Mouse (Mus musculus) thymus, postnatal 0 days (tissue): Measurements from ENCODE around the gene Atxn3. TPM values are rescaled to one million over a fixed set of nuclear protein-coding genes. Genes with fewer than 3 reads are reported as not detected.
"Not testable (repeated sequence)": the region's sequence is repeated elsewhere in the genome, so short reads cannot be mapped to it uniquely, and the experiment has no call there.

Experiments used
- DNase-seq: peaks from one replicate; pipeline ENCODE4 v3.0.0-alpha.2; 2015; ENCODE audit warnings: low spot score
- polyA plus RNA-seq: library from polyadenylated mRNA; unstranded; fragments of >200 nt; fragmentation: Nextera tagmentation; extraction: Ambion mirVana; gene quantifications from 2 replicates; pipeline ENCODE4 v1.2.1, GENCODE M21; 2015

The Atxn3 gene
- polyA plus RNA-seq, 1 experiment from 2014 or later = 18.5 TPM

GRCm38 (mm10) chr12:101958960-101959780 lies 1.1 kb upstream of the Atxn3 start:
- not testable (repeated sequence) for DNase-seq

GRCm38 (mm10) chr12:101958556-101958955 lies 510 bp upstream of the Atxn3 start:
- no peak for DNase-seq

DNA sequence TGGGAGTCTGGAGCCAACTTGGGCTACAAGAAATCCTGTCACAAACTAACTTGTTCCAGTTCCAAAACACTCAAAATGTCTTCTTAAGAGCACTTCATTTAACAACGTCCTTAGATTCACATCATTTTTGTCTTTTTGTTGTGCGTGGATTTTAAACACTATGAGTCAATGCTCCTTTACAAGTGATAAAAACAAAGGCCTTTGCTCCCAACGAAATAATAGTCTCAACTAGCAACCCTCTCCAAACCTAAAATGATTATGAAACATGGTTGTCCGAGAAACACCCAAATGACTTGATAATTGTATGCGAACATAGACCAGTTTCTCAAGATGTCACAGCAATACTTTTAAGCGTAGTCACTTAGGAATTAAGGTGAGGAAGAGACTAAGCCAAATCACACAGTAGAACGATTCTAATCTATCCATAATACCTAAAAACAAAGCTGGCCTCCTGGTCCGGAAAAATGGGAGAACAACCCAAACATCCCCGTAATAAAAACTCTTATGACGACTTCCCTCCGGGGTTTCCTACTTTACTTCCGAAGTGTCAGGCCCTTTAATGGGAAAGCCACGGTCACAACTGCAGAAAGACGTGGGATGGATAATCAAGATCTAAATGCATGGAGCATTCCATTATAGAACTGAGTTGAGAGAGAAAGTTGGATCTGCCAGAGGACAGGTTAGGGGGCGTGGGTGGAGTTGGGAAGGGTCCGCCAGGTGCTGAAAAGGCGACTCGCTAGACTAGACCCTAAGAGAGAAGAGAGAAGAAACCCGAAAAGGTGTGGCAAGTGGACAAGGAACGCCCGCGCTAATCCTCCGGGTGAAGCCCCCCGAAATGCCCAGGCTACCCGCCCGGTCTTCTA lies 736 bp downstream of the Atxn3 start:
- peak; percentile 10 for DNase-seq

DNA sequence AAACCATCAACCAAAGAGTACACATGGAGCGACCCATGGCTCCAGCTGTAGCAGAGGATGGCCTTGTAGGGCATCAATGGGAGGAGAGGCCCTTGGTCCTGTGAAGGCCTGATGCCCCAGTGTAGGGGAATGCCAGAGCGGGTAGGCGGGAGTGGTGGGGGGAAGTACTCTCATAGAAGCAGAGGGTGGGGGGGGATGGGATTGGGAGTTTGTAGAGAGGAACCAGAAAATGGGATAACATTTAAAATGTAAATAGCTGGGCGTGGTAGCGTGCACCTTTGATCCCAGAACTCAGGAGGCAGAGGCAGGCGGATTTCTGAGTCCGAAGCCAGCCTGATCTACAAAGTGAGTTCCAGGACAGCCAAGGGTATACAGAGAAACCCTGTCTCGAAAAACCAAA lies 2.2 kb downstream of the Atxn3 start:
- not testable (repeated sequence) for DNase-seq

- DNase-seq = no peak
These were observed 9.2 kb downstream of the Atxn3 start for GRCm38 (mm10) chr12:101948801-101949200.

DNA sequence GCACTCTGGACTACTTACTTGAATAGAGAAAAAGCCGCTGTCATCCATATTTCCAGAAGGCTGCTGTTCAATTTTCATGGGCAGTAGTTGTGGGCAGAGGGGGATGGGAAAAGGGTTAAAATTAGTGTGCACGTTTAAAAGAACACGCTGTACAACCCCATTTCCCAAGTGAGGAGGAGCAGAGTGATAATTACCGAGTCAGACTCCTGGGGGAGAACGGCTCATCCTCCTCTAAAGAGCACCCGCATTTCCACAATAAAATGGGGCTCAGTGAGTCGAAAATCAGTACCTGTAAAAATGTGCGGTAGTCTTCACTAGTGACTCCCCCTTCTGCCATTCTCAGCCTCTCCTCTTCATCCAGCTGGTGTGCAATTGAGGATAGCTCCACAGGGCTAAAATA lies 10.1 kb downstream of the Atxn3 start:
- DNase-seq = no peak

DNA sequence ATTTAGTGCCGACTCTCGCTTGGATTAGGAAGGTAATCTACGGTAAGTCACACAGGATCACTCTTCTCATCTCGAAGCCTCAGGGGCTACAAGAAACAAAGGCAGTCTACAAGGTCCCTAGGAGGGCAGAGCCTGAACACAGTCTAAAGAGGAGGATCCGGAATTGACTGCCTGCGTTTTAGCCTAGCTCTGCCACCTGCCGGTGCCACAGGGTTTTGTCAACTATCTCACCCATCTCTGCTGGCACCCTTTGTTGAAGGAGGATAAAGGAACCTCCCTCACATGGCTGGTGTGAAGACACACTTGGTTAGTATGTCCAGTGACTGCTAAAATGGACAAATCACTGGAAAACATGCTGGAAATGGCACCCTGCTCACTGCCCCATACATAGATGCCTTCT lies 20.5 kb downstream of the Atxn3 start:
- DNase-seq = no peak

DNA sequence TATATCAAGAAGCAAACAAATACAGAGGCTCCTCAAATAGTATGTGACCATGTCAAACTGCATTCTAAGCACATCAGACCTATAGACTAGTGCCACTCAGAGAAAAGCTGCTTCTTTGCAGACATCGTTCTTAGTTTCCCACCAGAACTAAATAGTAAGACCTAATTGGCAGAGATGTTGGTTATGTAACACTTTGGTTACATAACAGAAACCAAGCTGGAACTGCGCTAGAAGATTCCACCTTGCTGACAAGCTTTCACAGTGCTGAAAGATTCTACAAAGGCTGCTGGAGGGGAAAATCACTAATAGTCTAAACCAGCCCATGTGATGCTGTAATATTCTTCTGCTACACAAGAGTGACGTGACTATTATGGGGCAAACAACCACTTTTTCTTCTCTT lies 22.8 kb downstream of the Atxn3 start:
- no peak for DNase-seq

DNA sequence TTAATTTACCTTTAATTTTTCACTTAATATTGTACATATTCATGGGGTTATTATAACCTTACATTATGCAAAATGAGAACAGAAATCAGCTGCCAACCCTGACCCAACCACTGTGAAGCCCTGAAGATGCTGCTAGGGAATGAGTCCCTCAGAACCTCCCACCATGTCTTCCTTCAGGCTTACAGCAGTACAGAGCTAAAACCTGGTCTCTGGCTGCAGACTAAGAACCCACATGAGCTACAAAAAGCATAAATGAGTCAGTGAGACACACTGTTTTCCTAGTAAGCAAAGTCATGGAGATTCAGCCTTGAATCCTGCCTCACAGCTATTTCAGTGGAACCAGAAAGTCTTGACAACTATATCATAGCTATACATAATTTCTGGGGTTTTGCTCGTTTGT lies 29.6 kb downstream of the Atxn3 start:
- DNase-seq = no peak

- no peak for DNase-seq
These were observed 35.7 kb downstream of the Atxn3 start for GRCm38 (mm10) chr12:101922313-101922712.

GRCm38 (mm10) chr12:101919847-101920246 lies 38.2 kb downstream of the Atxn3 start:
- no peak for DNase-seq

DNA sequence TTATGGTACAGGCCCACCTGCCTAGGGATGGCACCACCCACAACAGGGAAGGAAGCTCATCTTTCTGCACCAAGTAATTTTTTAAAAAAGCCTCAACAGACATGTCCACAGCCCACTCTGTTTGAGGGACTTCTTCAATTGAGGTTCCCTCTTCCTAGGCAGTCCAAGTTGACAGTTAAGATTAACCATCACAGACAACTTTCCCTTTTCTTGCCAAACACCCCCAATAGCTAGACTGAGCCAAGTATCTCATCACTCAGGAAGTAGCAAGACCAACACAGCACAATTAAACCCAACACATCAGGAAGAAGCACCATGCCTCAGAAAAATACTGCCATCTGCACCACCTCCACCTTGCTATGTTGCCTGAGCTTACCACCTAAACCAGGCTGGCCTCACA lies 40.9 kb downstream of the Atxn3 start:
- DNase-seq = no peak

GRCm38 (mm10) chr12:101912626-101913490 lies 45.2 kb downstream of the Atxn3 start, which contains the start of gene Trip11:
Gene Trip11, minus strand, starts transcription at chr12:101913267.
- DNase-seq = peak; percentile 91

- no peak for DNase-seq
These were observed 46.7 kb downstream of the Atxn3 start for GRCm38 (mm10) chr12:101911346-101911745.

- no peak for DNase-seq
These were observed 47.7 kb downstream of the Atxn3 start for GRCm38 (mm10) chr12:101910360-101910759.

DNA sequence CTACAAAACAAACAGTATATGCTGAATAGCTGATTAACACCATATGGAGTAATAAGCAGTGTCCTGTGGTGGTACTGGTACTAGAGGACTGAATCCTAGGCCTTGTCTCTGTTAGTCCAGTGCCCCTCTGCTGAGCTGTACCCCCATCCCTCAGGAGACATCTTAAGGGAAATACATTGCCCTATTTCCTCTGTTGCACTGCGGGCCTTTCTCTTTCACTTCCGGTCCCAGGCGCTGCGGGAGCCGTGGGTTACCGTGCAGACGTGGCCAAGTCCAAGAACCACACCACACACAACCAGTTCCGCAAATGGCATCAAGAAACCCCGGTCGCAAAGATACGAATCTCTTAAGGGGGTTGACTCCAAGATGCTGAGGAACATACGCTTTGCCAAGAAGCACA lies 52.2 kb downstream of the Atxn3 start:
- peak; percentile 35 for DNase-seq

GRCm38 (mm10) chr12:101904906-101905305 lies 53.1 kb downstream of the Atxn3 start:
- DNase-seq = no peak

- no peak for DNase-seq
These were observed 53.9 kb downstream of the Atxn3 start for GRCm38 (mm10) chr12:101904170-101904569.

- no peak for DNase-seq
These were observed 58.3 kb downstream of the Atxn3 start for GRCm38 (mm10) chr12:101899671-101900245.

DNA sequence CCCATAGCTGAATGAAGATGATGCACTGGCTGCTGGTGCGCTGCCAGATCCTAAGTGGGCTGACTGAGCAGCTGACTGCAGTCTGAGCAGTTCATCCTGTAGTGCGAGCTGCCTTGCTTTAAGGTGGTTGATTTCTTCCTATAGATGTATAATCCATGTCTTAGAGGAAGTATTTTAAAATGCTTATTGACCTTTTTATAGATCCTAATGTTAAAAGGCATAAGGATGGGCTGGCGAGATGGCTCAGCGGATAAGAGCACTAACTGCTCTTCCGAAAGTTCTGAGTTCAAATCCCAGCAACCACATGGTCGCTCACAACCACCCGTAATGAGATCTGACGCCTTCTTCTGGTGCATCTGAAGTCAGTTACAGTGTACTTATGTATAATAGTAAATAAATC lies 59.1 kb downstream of the Atxn3 start:
- DNase-seq = no peak

- DNase-seq = peak; percentile 72
These were observed 60.9 kb downstream of the Atxn3 start for GRCm38 (mm10) chr12:101897113-101897512.
